Mouse (Mus musculus) neural tube, embryonic 12.5 days (tissue): Measurements from ENCODE around the gene Ppt2. TPM values are rescaled to one million over a fixed set of nuclear protein-coding genes. Genes with fewer than 3 reads are reported as not detected.

ENCODE experiments used
- ATAC-seq: fragments of 200-750 bp; cut with Nextera tagmentation; 2 replicates; pipeline ENCODE4 v1.8.0; 2017; ENCODE audit warnings: low read depth, mild to moderate bottlenecking, moderate TSS enrichment, moderate library complexity; ENCODE audit not compliant: low FRiP score
- H3K27ac ChIP-seq: fragments of 300-500 bp; sonication (generic); 2 replicates; pipeline ENCODE4 v1.5.1; 2016
- H3K27me3 ChIP-seq: fragments of 300-500 bp; sonication (generic); replicated peaks from 2 replicates; pipeline ENCODE4 v1.6.1; 2016; ENCODE audit warnings: mild to moderate bottlenecking
- H3K36me3 ChIP-seq: fragments of 300-500 bp; sonication (generic); 2 replicates; pipeline ENCODE4 v1.6.1; 2016; ENCODE audit warnings: mild to moderate bottlenecking
- H3K4me1 ChIP-seq: fragments of 300-500 bp; sonication (generic); 2 replicates; pipeline ENCODE4 v1.6.1; 2016
- H3K4me2 ChIP-seq: fragments of 300-500 bp; sonication (generic); replicated peaks from 2 replicates; pipeline ENCODE4 v1.6.1; 2016; ENCODE audit warnings: mild to moderate bottlenecking
- H3K4me3 ChIP-seq: fragments of 300-500 bp; sonication (generic); 2 replicates; pipeline ENCODE4 v1.5.1; 2016
- H3K9ac ChIP-seq: fragments of 300-500 bp; sonication (generic); 2 replicates; pipeline ENCODE4 v1.6.1; 2016; ENCODE audit warnings: mild to moderate bottlenecking
- H3K9me3 ChIP-seq: fragments of 300-500 bp; sonication (generic); 2 replicates; pipeline ENCODE4 v1.6.1; 2016; ENCODE audit warnings: mild to moderate bottlenecking
- WGBS: fragments of 180-500 bp; shearing (Covaris S2); methylation state at CpG from one replicate; pipeline ENCODE4 v1.1.7; 2016; 5-methylcytosine and 5-hydroxymethylcytosine counted together
- polyA plus RNA-seq: library from polyadenylated mRNA; unstranded; fragments of >200 nt; fragmentation: Nextera tagmentation; extraction: Ambion mirVana; gene quantifications from 2 replicates; pipeline ENCODE4 v1.2.1, GENCODE M21; 2016

The Ppt2 gene
- polyA plus RNA-seq, 1 experiment from 2014 or later = 22.9 TPM

DNA sequence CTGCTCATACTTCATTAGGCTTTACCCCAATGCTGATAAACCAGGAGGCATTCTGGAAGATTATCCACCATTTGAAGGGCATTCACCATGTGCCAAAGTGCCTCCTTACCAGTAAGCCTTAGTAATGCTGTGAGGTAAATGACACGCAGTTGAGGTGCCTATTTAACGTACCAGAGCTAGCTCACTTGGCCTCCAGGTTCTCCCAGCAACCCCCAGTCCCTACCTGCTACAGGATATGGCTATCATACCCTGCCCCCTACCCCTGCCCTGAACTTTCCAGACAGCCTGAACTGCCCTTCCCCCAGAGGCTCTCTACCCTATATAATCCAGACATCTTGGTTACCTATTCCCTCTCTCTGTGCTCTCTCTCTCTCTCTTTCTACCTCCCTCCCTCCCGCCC is 39.5 kb downstream of the Ppt2 start:
- Histone ChIP-seq H3K4me2 (peak overlapping the region; percentile 18; the same call in 1 of the 2 replicates), H3K4me3 (no peak overlapping the region)

DNA sequence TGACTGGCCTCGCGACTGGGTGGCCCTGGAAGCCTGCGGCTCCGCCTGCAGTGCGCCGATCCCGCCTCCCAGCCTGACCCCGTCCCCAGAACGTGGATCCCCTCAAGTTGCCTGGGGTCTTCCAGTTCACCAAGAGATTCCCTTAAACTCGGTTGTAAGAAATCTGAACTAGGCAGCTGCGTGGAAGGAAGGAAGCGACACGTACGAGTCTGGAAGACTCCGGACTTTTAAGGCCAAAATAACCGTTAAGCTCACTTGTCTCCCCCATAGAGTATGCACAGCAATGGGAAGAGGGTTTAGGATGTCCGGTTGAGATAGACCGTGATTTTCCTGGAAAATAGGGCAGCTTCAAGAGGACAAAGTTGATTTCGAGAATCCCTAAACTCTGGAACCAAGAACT is 40.5 kb downstream of the Ppt2 start:
- no peaks in the 10 kb centered on the region for H3K9me3 ChIP-seq
- H3K4me3 ChIP-seq = peak overlapping the region; percentile 65
- H3K9ac ChIP-seq = peak overlapping the region; percentile 90
- no peaks in the 10 kb centered on the region for H3K36me3 ChIP-seq
- ATAC-seq = no peak
- peaks cover 59% of the 10 kb centered on the region for H3K4me1 ChIP-seq
- peak overlapping the region; percentile 98 for H3K27ac ChIP-seq
- peak overlapping the region; percentile 90 for H3K4me2 ChIP-seq
- WGBS = 3% methylated on average over 19 of the region's 19 CpGs
- no peaks in the 10 kb centered on the region for H3K27me3 ChIP-seq

More for the DNA sequence above, 39.5 kb downstream of the Ppt2 start:
- Histone ChIP-seq H3K9me3 (no peaks in the 10 kb centered on the region), H3K4me1 (peaks cover 67% of the 10 kb centered on the region), H3K27me3 (no peaks in the 10 kb centered on the region), H3K9ac (no peak overlapping the region), H3K36me3 (no peaks in the 10 kb centered on the region), H3K27ac (no peak overlapping the region)
- no peak for ATAC-seq
- WGBS = 55% methylated on average over 3 of the region's 3 CpGs

DNA sequence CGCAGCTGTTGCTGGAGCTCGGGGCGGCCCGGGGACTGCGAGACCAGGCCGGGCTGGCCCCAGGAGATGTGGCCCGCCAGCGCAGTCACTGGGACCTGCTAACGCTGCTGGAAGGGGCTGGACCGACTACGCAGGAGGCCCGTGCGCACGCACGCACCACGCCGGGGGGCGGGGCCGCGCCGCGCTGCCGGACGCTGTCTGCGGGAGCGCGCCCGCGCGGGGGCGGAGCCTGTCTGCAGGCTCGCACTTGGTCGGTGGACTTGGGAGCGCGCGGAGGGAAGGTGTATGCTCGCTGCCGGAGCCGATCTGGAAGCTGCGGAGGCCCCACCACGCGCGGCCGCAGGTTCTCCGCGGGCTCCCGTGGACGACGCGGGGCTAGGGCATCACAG is 40.9 kb downstream of the Ppt2 start:
- 0% methylated on average over 50 of the region's 50 CpGs for WGBS
- no peaks in the 10 kb centered on the region for H3K9me3 ChIP-seq
- H3K4me2 ChIP-seq = peak overlapping the region; percentile 90
- peaks cover 56% of the 10 kb centered on the region for H3K4me1 ChIP-seq
- H3K27ac ChIP-seq = peak overlapping the region; percentile 98
- no peaks in the 10 kb centered on the region for H3K27me3 ChIP-seq
- peak; percentile 80 for ATAC-seq
- H3K9ac ChIP-seq = peak overlapping the region; percentile 90
- no peaks in the 10 kb centered on the region for H3K36me3 ChIP-seq
- H3K4me3 ChIP-seq = peak overlapping the region; percentile 65

DNA sequence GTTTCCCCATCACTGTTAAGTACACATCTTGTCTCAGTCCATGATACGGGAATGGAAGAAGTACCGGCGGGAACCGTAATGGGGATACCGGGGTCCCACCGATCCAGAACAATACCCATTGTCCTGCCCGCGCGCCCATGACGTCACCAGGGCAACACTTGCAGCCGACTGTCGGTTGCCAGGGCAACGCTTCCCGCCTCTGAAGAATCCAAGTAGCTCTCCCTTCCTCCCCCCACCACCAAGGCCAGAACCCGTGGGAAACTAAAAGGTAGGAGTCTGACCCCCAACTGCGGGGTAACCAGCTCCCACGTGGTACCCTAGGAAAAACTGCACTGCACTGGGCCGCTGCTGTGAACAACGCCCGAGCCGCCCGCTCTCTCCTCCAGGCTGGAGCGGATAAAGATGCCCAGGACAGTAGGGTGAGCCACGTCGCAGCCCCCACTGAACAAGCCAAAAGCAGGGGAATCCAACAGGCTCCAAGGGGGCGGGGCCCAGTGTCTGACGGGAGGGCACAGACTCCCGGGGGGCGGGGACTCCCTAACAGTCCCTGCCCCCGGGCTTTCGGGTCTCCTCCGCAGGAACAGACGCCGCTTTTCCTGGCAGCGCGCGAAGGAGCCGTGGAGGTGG is 41.4 kb downstream of the Ppt2 start:
- H3K4me2 ChIP-seq = peak overlapping the region; percentile 90
- peak; percentile 79 for ATAC-seq
- no peaks in the 10 kb centered on the region for H3K36me3 ChIP-seq
- H3K9me3 ChIP-seq = no peaks in the 10 kb centered on the region
- H3K4me3 ChIP-seq = peak overlapping the region; percentile 65
- H3K27ac ChIP-seq = peak overlapping the region; percentile 98
- WGBS = 0% methylated on average over 38 of the region's 38 CpGs
- H3K27me3 ChIP-seq = no peaks in the 10 kb centered on the region
- H3K4me1 ChIP-seq = peaks cover 56% of the 10 kb centered on the region
- peak overlapping the region; percentile 90 for H3K9ac ChIP-seq

DNA sequence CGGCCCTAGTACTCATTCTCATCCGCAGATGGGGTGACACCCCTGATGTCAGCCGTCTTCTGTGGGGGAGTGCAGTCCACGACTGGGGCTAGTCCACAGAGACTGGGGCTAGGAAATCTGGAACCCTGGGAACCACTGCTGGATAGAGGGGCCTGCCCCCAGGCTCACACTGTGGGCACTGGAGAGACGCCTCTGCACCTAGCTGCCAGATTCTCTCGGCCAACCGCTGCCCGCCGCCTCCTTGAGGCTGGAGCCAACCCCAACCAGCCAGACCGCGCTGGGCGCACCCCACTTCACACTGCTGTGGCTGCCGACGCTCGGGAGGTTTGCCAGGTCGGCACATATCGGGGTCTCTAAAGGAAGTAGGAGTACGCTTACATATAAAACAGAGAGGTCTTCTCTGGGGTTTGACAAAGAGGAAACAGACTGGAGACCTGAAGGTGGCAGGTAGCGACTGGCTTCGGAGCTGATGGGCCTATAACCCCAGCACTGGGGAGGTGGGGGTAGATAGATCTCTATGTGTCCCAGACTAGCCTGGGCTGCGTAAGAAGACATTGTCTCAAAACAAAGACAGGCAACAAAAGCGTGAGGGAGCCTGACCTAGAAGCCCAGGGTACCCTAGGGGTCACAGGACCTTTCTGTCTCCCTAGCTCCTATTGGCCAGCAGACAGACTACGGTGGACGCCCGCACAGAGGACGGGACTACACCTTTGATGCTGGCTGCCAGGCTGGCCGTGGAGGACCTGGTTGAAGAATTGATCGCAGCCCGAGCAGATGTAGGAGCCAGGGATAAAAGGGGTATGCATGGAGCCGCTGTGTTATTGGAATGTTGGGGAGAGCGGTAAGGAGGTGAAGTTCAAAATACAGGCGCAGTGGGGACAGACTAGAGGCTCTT is 42.2 kb downstream of the Ppt2 start:
- ATAC-seq = peak; percentile 34
- peak overlapping the region; percentile 65 for H3K4me3 ChIP-seq
- no peaks in the 10 kb centered on the region for H3K9me3 ChIP-seq
- H3K27me3 ChIP-seq = no peaks in the 10 kb centered on the region
- H3K36me3 ChIP-seq = no peaks in the 10 kb centered on the region
- peak overlapping the region; percentile 90 for H3K4me2 ChIP-seq
- peaks cover 50% of the 10 kb centered on the region for H3K4me1 ChIP-seq
- H3K9ac ChIP-seq = peak overlapping the region; percentile 90
- 17% methylated on average over 32 of the region's 32 CpGs for WGBS
- H3K27ac ChIP-seq = peak overlapping the region; percentile 98

DNA sequence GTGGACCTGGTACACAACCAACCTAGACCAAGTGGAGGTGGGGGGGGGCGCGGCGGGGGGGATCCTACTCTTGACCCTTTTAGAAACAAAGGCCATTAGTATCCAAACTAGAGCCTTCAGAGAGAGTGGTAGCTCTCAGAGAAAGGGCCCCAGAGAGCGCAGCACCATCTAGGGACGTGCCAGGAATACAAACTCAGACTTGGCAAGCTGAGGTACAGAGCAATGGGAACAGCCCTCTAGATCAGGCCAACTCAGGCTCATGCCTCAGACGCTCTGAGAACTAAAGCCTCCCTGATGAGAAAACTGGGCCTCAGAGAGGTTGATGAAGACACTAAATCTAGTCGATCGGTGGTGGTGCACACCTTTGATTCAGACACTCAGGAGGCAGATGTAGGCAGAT is 43.2 kb downstream of the Ppt2 start:
- H3K27me3 ChIP-seq = no peaks in the 10 kb centered on the region
- H3K4me1 ChIP-seq = peaks cover 40% of the 10 kb centered on the region
- no peak overlapping the region for H3K9ac ChIP-seq
- H3K36me3 ChIP-seq = no peaks in the 10 kb centered on the region
- no peak overlapping the region for H3K27ac ChIP-seq
- ATAC-seq = no peak
- H3K9me3 ChIP-seq = no peaks in the 10 kb centered on the region
- no peak overlapping the region for H3K4me3 ChIP-seq
- WGBS = 84% methylated on average over 8 of the region's 8 CpGs
- H3K4me2 ChIP-seq = no peak overlapping the region

DNA sequence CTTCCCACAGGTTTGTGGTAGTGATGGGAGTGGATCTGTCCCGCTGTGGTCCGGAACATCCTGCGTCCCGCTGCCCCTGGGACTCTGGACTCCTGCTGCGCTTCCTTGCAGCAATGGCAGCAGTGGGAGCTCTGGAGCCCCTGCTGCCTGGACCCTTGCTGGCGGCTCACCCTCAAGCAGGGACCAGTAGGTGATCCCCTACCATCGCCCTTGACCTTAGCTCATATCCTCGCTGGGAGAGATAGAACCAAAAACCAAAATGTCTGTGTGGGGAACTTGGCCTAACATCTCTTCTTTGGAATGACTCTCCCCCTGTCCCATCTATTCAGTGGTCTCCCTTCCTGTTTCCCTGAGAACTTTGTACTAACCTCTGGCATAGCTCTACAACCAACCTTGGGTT is 44.5 kb downstream of the Ppt2 start:
- H3K27ac ChIP-seq = no peak overlapping the region
- 93% methylated on average over 8 of the region's 8 CpGs for WGBS
- no peaks in the 10 kb centered on the region for H3K36me3 ChIP-seq
- no peaks in the 10 kb centered on the region for H3K27me3 ChIP-seq
- no peak for ATAC-seq
- peaks cover 28% of the 10 kb centered on the region for H3K4me1 ChIP-seq
- no peak overlapping the region for H3K4me3 ChIP-seq
- H3K4me2 ChIP-seq = 0 out of 2 replicates have a peak overlapping the region, but pooled peaks have one; percentile 14
- no peaks in the 10 kb centered on the region for H3K9me3 ChIP-seq
- no peak overlapping the region for H3K9ac ChIP-seq

DNA sequence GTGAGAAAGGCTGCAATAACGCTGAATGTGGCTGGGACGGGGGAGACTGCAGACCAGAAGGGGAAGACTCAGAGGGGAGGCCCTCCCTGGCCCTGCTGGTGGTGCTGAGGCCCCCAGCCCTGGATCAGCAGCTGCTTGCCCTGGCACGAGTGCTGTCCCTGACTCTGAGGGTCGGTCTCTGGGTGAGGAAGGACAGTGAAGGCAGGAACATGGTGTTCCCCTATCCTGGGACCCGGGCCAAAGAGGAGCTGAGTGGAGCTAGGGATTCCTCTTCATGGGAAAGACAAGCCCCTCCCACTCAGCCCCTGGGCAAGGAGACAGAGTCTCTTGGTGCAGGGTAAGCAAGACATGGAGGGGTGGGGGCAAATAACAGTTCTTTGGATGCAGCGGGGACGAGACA is 44.9 kb downstream of the Ppt2 start:
- peaks cover 24% of the 10 kb centered on the region for H3K4me1 ChIP-seq
- 0 out of 2 replicates have a peak overlapping the region, but pooled peaks have one; percentile 14 for H3K4me2 ChIP-seq
- H3K9me3 ChIP-seq = no peaks in the 10 kb centered on the region
- no peak for ATAC-seq
- H3K9ac ChIP-seq = no peak overlapping the region
- H3K36me3 ChIP-seq = no peaks in the 10 kb centered on the region
- H3K27ac ChIP-seq = no peak overlapping the region
- H3K4me3 ChIP-seq = no peak overlapping the region
- 67% methylated on average over 7 of the region's 7 CpGs for WGBS
- H3K27me3 ChIP-seq = no peaks in the 10 kb centered on the region

DNA sequence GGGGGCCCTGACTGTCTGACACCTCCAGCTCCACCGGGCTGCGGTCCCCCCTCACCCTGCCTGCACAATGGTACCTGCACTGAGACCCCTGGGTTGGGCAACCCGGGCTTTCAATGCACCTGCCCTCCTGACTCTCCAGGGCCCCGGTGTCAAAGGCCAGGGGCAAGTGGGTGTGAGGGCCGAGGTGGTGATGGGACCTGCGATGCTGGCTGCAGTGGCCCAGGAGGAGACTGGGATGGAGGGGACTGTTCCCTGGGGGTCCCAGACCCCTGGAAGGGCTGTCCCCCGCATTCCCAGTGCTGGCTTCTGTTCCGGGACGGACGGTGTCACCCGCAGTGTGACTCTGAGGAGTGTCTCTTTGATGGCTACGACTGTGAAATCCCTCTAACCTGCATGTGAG is 45.8 kb downstream of the Ppt2 start:
- Histone ChIP-seq H3K9me3 (no peaks in the 10 kb centered on the region), H3K27me3 (no peaks in the 10 kb centered on the region), H3K36me3 (no peaks in the 10 kb centered on the region), H3K4me1 (peaks cover 17% of the 10 kb centered on the region), H3K4me2 (no peak overlapping the region), H3K4me3 (no peak overlapping the region), H3K27ac (no peak overlapping the region), H3K9ac (no peak overlapping the region)
- 86% methylated on average over 12 of the region's 12 CpGs for WGBS
- no peak for ATAC-seq

DNA sequence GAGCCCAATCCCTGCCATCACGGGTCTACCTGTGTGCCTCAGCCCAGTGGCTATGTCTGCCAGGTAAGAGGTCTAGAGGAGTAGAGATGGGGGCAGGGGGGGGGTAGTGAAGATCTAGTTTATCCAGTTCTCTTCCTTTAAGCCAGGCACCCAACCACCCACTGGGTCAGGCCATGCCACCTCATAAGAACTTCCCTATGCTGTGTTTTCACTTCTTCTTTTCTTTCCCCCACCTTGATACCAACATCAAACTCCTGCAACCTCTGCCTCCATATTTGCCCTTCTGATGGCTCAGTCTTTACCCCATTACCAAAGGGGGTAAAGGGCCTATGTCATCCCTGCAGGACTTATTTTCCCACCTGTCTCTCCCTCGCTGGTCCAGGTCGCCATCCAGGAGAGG is 50.2 kb downstream of the Ppt2 start:
- Histone ChIP-seq H3K4me3 (no peak overlapping the region), H3K27ac (no peak overlapping the region), H3K9me3 (no peaks in the 10 kb centered on the region), H3K4me1 (no peaks in the 10 kb centered on the region), H3K27me3 (no peaks in the 10 kb centered on the region), H3K9ac (no peak overlapping the region), H3K36me3 (no peaks in the 10 kb centered on the region), H3K4me2 (no peak overlapping the region)
- 91% methylated on average over 3 of the region's 3 CpGs for WGBS
- no peak for ATAC-seq

DNA sequence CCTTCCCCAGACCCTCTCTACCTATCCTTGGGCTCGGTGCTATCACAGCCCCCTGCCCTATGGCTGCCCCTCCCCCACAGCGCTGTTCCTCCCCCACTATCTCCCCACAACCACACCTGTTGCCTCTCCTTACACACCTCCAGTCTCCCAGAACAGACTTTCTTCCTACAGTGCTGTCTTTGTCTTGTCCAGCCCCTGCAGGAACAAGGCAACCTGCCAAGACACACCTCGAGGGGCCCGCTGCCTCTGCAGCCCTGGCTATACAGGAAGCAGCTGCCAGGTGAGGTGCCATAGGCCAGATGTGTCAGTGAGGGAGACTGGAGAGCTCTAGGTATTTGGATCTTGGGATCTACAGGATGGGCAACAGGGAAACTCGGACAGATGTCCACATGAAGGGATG is 51.7 kb downstream of the Ppt2 start:
- no peak for ATAC-seq
- 75% methylated on average over 5 of the region's 5 CpGs for WGBS

DNA sequence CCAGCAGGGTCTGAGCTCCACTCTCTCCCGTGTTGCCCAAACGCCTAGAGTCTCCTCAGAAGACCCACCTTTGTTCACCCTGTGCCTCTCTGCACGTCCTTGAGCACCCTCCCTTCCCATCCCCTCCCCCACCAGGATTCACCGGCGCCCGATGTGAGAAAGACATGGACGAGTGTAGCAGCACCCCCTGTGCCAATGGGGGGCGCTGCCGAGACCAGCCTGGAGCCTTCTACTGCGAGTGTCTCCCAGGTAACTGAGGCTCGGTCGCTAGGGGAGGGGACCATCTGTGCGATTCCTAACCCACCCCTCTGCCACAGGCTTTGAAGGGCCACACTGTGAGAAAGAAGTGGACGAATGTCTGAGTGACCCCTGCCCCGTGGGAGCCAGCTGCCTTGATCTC is 55.9 kb downstream of the Ppt2 start:
- no peak overlapping the region for H3K4me3 ChIP-seq
- H3K9me3 ChIP-seq = no peaks in the 10 kb centered on the region
- H3K9ac ChIP-seq = no peak overlapping the region
- whole genome bisulfite sequencing = 13% methylated on average over 15 of the region's 15 CpGs
- peaks cover 6% of the 10 kb centered on the region; the same call in 1 of the 2 replicates for H3K4me1 ChIP-seq
- ATAC-seq = no peak
- H3K36me3 ChIP-seq = no peaks in the 10 kb centered on the region
- H3K27ac ChIP-seq = no peak overlapping the region
- no peak overlapping the region for H3K4me2 ChIP-seq
- H3K27me3 ChIP-seq = no peaks in the 10 kb centered on the region

More for the DNA sequence above, 51.7 kb downstream of the Ppt2 start:
- H3K27me3 ChIP-seq = no peaks in the 10 kb centered on the region
- no peaks in the 10 kb centered on the region for H3K9me3 ChIP-seq
- H3K36me3 ChIP-seq = no peaks in the 10 kb centered on the region
- no peak overlapping the region for H3K4me3 ChIP-seq
- peaks cover 6% of the 10 kb centered on the region; the same call in 1 of the 2 replicates for H3K4me1 ChIP-seq
- no peak overlapping the region for H3K4me2 ChIP-seq
- H3K9ac ChIP-seq = no peak overlapping the region
- H3K27ac ChIP-seq = no peak overlapping the region
